8 mouse cellular contexts compared by ENCODE assay signal in the genomic region with DNA sequence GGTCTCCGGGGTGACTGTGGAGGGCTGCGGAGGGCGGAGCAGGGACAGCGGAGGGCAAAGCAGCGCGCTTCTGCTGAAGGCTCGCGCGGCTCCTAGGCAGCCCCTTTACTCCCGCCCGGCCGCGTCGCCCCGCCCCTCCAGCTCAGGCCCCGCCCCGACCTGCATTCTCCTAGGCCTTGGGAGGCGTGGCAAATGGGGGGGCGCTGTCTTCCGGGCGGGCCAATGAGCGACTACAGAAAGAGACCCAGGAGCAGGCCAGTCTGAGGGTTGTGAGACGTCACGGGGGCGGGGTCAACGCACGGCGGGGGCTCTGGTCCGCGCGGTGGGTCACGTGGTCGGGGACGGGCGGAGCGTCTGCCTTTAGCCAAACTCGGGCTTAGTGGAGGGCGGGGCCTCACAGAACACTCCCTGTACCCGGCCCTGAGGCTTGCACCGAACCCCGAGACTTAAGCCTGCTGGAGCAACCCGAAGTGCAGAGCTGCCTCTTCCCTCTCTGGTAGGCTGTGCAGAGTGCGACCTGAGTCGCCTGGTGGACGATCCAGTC. TPM values are rescaled to one million over a fixed set of nuclear protein-coding genes. Genes with fewer than 3 reads are reported as not detected.
A peak's percentile ranks its signal among the peaks of the same experiment; 100 is the strongest.
DNase-seq lines count a peak whose midpoint lies in the region; ATAC-seq and TF ChIP-seq lines count a peak whose summit lies in the region.

A gene (minus strand): TSS at position 276 of the 544 bp plus-strand sequence.

- no peak for TF ChIP-seq EP300 in CH12.LX (IDR thresholded peaks at IDR 0.05; ENCODE audit: low read length)

- DNase-seq in CH12.LX (ENCODE audit: extremely low read depth) = peak; percentile 93
- peak; percentile 85 for DNase-seq in c-Kit-positive CD71-positive TER-119-negative erythroid progenitor cells, embryonic 14.5 days (ENCODE audit: low read depth)
- DNase-seq in forebrain, embryonic 11.5 days (ENCODE audit: low spot score) = peak; percentile 97
- peak; percentile 98 for DNase-seq in kidney, postnatal 36 days
- peak; percentile 89 for DNase-seq in telencephalon, adult 2 months (ENCODE audit: low read depth, low spot score)

- H3K4me1 ChIP-seq in CH12.LX (ENCODE audit: control insufficient read depth in 1 of 2, insufficient read depth in 2 of 2) = peaks cover 0 to 21% of the 10 kb centered on the region in 2 experiments; a peak in 1 of 4 replicates
- H3K4me1 ChIP-seq in forebrain, embryonic 11.5 days (replicated peaks; ENCODE audit: control insufficient read depth, insufficient read depth, low read length) = no peaks in the 10 kb centered on the region
- 0 out of 2 replicates have a peak, but pooled peaks cover 4% of the 10 kb centered on the region for H3K4me1 ChIP-seq in heart, embryonic 16.5 days (ENCODE audit: control insufficient read depth, insufficient read depth, low read length)
- H3K4me1 ChIP-seq in liver, embryonic 15.5 days (replicated peaks) = no peaks in the 10 kb centered on the region
- no peaks in the 10 kb centered on the region for H3K4me1 ChIP-seq in neural tube, embryonic 12.5 days

- H3K9ac ChIP-seq in CH12.LX (ENCODE audit: insufficient read depth, low read depth) = peak within 1 kb of the TSS; percentile 70
- peak within 1 kb of the TSS; percentile 66 for H3K9ac ChIP-seq in forebrain, embryonic 11.5 days (ENCODE audit: low read length)
- peak within 1 kb of the TSS; percentile 74 for H3K9ac ChIP-seq in heart, embryonic 16.5 days (ENCODE audit: low read length)
- peak within 1 kb of the TSS; percentile 69 for H3K9ac ChIP-seq in liver, embryonic 15.5 days
- peak within 1 kb of the TSS; percentile 48 for H3K9ac ChIP-seq in neural tube, embryonic 12.5 days

- peak; percentile 82 for TF ChIP-seq POLR2A in CH12.LX (IDR thresholded peaks at IDR 0.05; ENCODE audit: low read depth, low read length)

- H3K27ac ChIP-seq in CH12.LX (ENCODE audit: insufficient read depth, low read depth) = peak within 1 kb of the TSS; percentile 89
- H3K27ac ChIP-seq in forebrain, embryonic 11.5 days (ENCODE audit: low read depth, low read length) = 0 out of 2 replicates have a peak within 1 kb of the TSS, but pooled peaks have one; percentile 53
- peak within 1 kb of the TSS; percentile 91 for H3K27ac ChIP-seq in heart, embryonic 16.5 days (ENCODE audit: low read length)
- H3K27ac ChIP-seq in liver, embryonic 15.5 days (replicated peaks) = peak within 1 kb of the TSS; percentile 85
- 0 out of 2 replicates have a peak within 1 kb of the TSS, but pooled peaks have one; percentile 37 for H3K27ac ChIP-seq in neural tube, embryonic 12.5 days

- H3K9me3 ChIP-seq in CH12.LX (replicated peaks; ENCODE audit: low read length) = no peaks in the 10 kb centered on the region
- H3K9me3 ChIP-seq in forebrain, embryonic 11.5 days (ENCODE audit: control insufficient read depth, low read length) = no peaks in the 10 kb centered on the region
- H3K9me3 ChIP-seq in heart, embryonic 16.5 days (replicated peaks; ENCODE audit: control insufficient read depth, low read length) = no peaks in the 10 kb centered on the region
- no peaks in the 10 kb centered on the region for H3K9me3 ChIP-seq in liver, embryonic 15.5 days (replicated peaks)
- no peaks in the 10 kb centered on the region for H3K9me3 ChIP-seq in neural tube, embryonic 12.5 days

- TF ChIP-seq CTCF in CH12.LX (conservative IDR thresholded peaks at IDR 0.05 in 1 of 2, IDR thresholded peaks at IDR 0.05 in 1 of 2; ENCODE audit: low read depth in 2 of 2, low read length in 2 of 2) = no peak

- H3K36me3 ChIP-seq in CH12.LX (replicated peaks in 1 of 2; ENCODE audit: control insufficient read depth in 1 of 2, insufficient read depth in 1 of 2, low read length in 1 of 2) = no peaks in the 10 kb centered on the region
- H3K36me3 ChIP-seq in forebrain, embryonic 11.5 days (ENCODE audit: control insufficient read depth, insufficient read depth, low read length) = no peaks in the 10 kb centered on the region
- H3K36me3 ChIP-seq in heart, embryonic 16.5 days (ENCODE audit: control insufficient read depth, insufficient read depth) = no peaks in the 10 kb centered on the region
- no peaks in the 10 kb centered on the region for H3K36me3 ChIP-seq in liver, embryonic 15.5 days (replicated peaks)
- H3K36me3 ChIP-seq in neural tube, embryonic 12.5 days = no peaks in the 10 kb centered on the region

- peak; percentile 99 for ATAC-seq in forebrain, embryonic 11.5 days (replicated peaks; ENCODE audit: low FRiP score)
- peak; percentile 97 for ATAC-seq in heart, embryonic 16.5 days (replicated peaks; ENCODE audit: extremely low read depth, insufficient read depth, low FRiP score)
- ATAC-seq in liver, embryonic 15.5 days (ENCODE audit: insufficient read depth) = peak; percentile 97
- ATAC-seq in neural tube, embryonic 12.5 days (ENCODE audit: low FRiP score, low read depth) = peak; percentile 99

- H3K4me2 ChIP-seq in CH12.LX (ENCODE audit: insufficient read depth, low read depth, poor library complexity, severe bottlenecking) = peak within 1 kb of the TSS; percentile 81; the same call in 1 of the 2 replicates
- H3K4me2 ChIP-seq in forebrain, embryonic 11.5 days (ENCODE audit: low read depth, low read length, severe bottlenecking) = peak within 1 kb of the TSS; percentile 53
- peak within 1 kb of the TSS; percentile 67 for H3K4me2 ChIP-seq in heart, embryonic 16.5 days (ENCODE audit: low read depth, low read length)
- peak within 1 kb of the TSS; percentile 78 for H3K4me2 ChIP-seq in liver, embryonic 15.5 days
- H3K4me2 ChIP-seq in neural tube, embryonic 12.5 days (replicated peaks) = peak within 1 kb of the TSS; percentile 62

- 23% methylated on average over 40 of the region's 45 CpGs for WGBS in forebrain, embryonic 11.5 days
- 13% methylated on average over 29 of the region's 45 CpGs for WGBS in heart, embryonic 16.5 days
- 14% methylated on average over 37 of the region's 45 CpGs for WGBS in liver, embryonic 15.5 days (ENCODE audit: insufficient replicate concordance)
- 16% methylated on average over 41 of the region's 45 CpGs for WGBS in neural tube, embryonic 12.5 days

- in situ Hi-C loops in CH12.LX (cut with MboI; ENCODE audit: low pct_ligation_motif_present, low pct_unique_long_range_greater_than_20kb, low sequenced_read_pairs) = loop anchor here (10.0 kb wide), 1 partner anchor 98 kb away; a partner anchor contains a TSS

- no peak for TF ChIP-seq RAD21 in CH12.LX (IDR thresholded peaks at IDR 0.05; ENCODE audit: low read depth, low read length)

- dilution Hi-C loops in CH12.LX (cut with MboI; ENCODE audit: extremely low pct_ligation_motif_present, extremely low pct_unique_long_range_greater_than_20kb, low sequenced_read_pairs) = no loop called here

- peaks cover 15% of the 10 kb centered on the region; the same call in 1 of the 2 replicates for H3K79me2 ChIP-seq in CH12.LX (replicated peaks; ENCODE audit: control insufficient read depth, extremely low read depth, insufficient read depth, poor library complexity, severe bottlenecking)

- no peaks in the 10 kb centered on the region for H3K27me3 ChIP-seq in CH12.LX (replicated peaks)
- no peaks in the 10 kb centered on the region for H3K27me3 ChIP-seq in forebrain, embryonic 11.5 days (ENCODE audit: control insufficient read depth, insufficient read depth, low read length)
- H3K27me3 ChIP-seq in heart, embryonic 16.5 days (ENCODE audit: control insufficient read depth, insufficient read depth, low read length) = no peaks in the 10 kb centered on the region
- no peaks in the 10 kb centered on the region for H3K27me3 ChIP-seq in liver, embryonic 15.5 days
- H3K27me3 ChIP-seq in neural tube, embryonic 12.5 days (replicated peaks) = no peaks in the 10 kb centered on the region

- peak within 1 kb of the TSS; percentile 67 to 86 (median 71) for H3K4me3 ChIP-seq in CH12.LX (replicated peaks in 1 of 3; ENCODE audit: low read depth in 2 of 3, low read length in 2 of 3, poor library complexity in 1 of 3)
- peak within 1 kb of the TSS; percentile 44 for H3K4me3 ChIP-seq in forebrain, embryonic 11.5 days (ENCODE audit: low read depth, low read length)
- peak within 1 kb of the TSS; percentile 65 for H3K4me3 ChIP-seq in heart, embryonic 16.5 days (ENCODE audit: low read length)
- peak within 1 kb of the TSS; percentile 67 for H3K4me3 ChIP-seq in liver, embryonic 15.5 days (replicated peaks)
- peak within 1 kb of the TSS; percentile 42 for H3K4me3 ChIP-seq in neural tube, embryonic 12.5 days

TF ChIP-seq in CH12.LX, 34 proteins besides CTCF, POLR2A, EP300 and RAD21 (continues in another document):
- no peak for TF ChIP-seq MAZ (IDR thresholded peaks at IDR 0.05; ENCODE audit: low read depth, low read length)
- TF ChIP-seq USF1 (IDR thresholded peaks at IDR 0.05; ENCODE audit: low read depth, low read length) = peak; percentile 91
- TF ChIP-seq CHD2 (IDR thresholded peaks at IDR 0.05; ENCODE audit: low read length) = no peak
- TF ChIP-seq USF2 (conservative IDR thresholded peaks at IDR 0.05; ENCODE audit: low read depth, low read length) = peak; percentile 78
- TF ChIP-seq ELF1 (IDR thresholded peaks at IDR 0.05; ENCODE audit: low read depth, low read length) = 0 out of 2 replicates have a peak, but pooled peaks have one; percentile 16
- no peak for TF ChIP-seq SMC3 (IDR thresholded peaks at IDR 0.05; ENCODE audit: low read depth, low read length)
- TF ChIP-seq ZMIZ1 (IDR thresholded peaks at IDR 0.05; ENCODE audit: low read depth, low read length) = no peak
- TF ChIP-seq JUND (conservative IDR thresholded peaks at IDR 0.05; ENCODE audit: low read depth, low read length) = no peak
- no peak for TF ChIP-seq TBP (conservative IDR thresholded peaks at IDR 0.05; ENCODE audit: low read depth, low read length)
- no peak for TF ChIP-seq RCOR1 (conservative IDR thresholded peaks at IDR 0.05; ENCODE audit: low read depth, low read length)
- no peak for TF ChIP-seq UBTF (IDR thresholded peaks at IDR 0.05; ENCODE audit: low read depth, low read length)
- TF ChIP-seq MAX (IDR thresholded peaks at IDR 0.05; ENCODE audit: low read length) = peak; percentile 75; the same call in 1 of the 2 replicates
- no peak for TF ChIP-seq BHLHE40 (IDR thresholded peaks at IDR 0.05; ENCODE audit: low read depth, low read length)
- no peak for TF ChIP-seq KAT2A (IDR thresholded peaks at IDR 0.05; ENCODE audit: insufficient replicate concordance, low read length)
- no peak for TF ChIP-seq ETS1 (conservative IDR thresholded peaks at IDR 0.05; ENCODE audit: low read depth, low read length)
- no peak for TF ChIP-seq PAX5 (IDR thresholded peaks at IDR 0.05; ENCODE audit: low read length)
- TF ChIP-seq NELFE (IDR thresholded peaks at IDR 0.05; ENCODE audit: low read depth, low read length) = no peak

RNA-seq across cellular contexts. Expression of the gene that starts here (rescaled TPM):
- total RNA-seq in CH12.LX (2012; rRNA removed) (19.8 and 24.3 TPM in 2 replicates), CH12.LX (2014; rRNA removed) (29.6 and 34.9 TPM in 2 replicates)
- 12.9 and 18.2 TPM in 2 replicates for polyA plus RNA-seq in CH12.LX (2012; ENCODE audit: insufficient read length, low read depth)
- 7.9 and 8.6 TPM in 2 replicates for polyA plus RNA-seq in forebrain, embryonic 11.5 days (2014; fragmentation: Nextera tagmentation; extraction: Ambion mirVana)
- polyA plus RNA-seq in heart, embryonic 16.5 days (2015; fragmentation: Nextera tagmentation; extraction: Ambion mirVana) = 23.2 and 25.9 TPM in 2 replicates
- polyA plus RNA-seq in liver, embryonic 15.5 days (2015; fragmentation: Nextera tagmentation; extraction: Ambion mirVana) = 9.4 and 12.2 TPM in 2 replicates
- 5.3 and 8.2 TPM in 2 replicates for polyA plus RNA-seq in neural tube, embryonic 12.5 days (2016; fragmentation: Nextera tagmentation; extraction: Ambion mirVana)

Comparison
In these comparisons a context has a peak if more than half of its experiments do, and no peak if none do; other contexts are left out.
1. Peak in every context shown above with its lines: DNase-seq, ATAC-seq, H3K4me3 ChIP-seq and H3K27ac ChIP-seq.
2. H3K27ac ChIP-seq: peak in every context shown above with its lines; median percentile 91 in heart, embryonic 16.5 days; 89 in CH12.LX; 85 in liver, embryonic 15.5 days; 53 in forebrain, embryonic 11.5 days; 37 in neural tube, embryonic 12.5 days.